In genomic region chr10:75566321-75566720, GRCm38 (mm10) we compare ENCODE assay signal across 17 mouse cellular contexts. TPM values are rescaled to one million over a fixed set of nuclear protein-coding genes. Genes with fewer than 3 reads are reported as not detected.
A peak's percentile ranks its signal among the peaks of the same experiment; 100 is the strongest.
DNase-seq lines count a peak whose midpoint lies in the region; ATAC-seq and TF ChIP-seq lines count a peak whose summit lies in the region.
"Had no signal": no experiment of that assay in that cellular context is flagged by ENCODE, and none has a peak within 500 bp of the region (broad histone marks: within the 10 kb centered on the region; RNA-seq: fewer than 3 reads in every experiment).

No protein-coding gene starts in this region.

- no peaks in the 10 kb centered on the region for H3K36me3 ChIP-seq in midbrain, postnatal 0 days (ENCODE audit: insufficient read depth, low read length)
- H3K36me3 ChIP-seq in midbrain, embryonic 16.5 days (ENCODE audit: control insufficient read depth, insufficient read depth, low read length) = no peaks in the 10 kb centered on the region
- H3K36me3 ChIP-seq: embryonic facial prominence, embryonic 15.5 days; forebrain, embryonic 15.5 days; heart, embryonic 13.5 days; hindbrain, embryonic 10.5 days; limb, embryonic 15.5 days had no signal

- H3K4me3 ChIP-seq in midbrain, postnatal 0 days (ENCODE audit: low read depth, low read length) = no peak overlapping the region
- no peak overlapping the region for H3K4me3 ChIP-seq in midbrain, embryonic 16.5 days (ENCODE audit: low read depth, low read length)
- H3K4me3 ChIP-seq: embryonic facial prominence, embryonic 15.5 days; forebrain, embryonic 15.5 days; heart, embryonic 13.5 days; hindbrain, embryonic 10.5 days; limb, embryonic 15.5 days had no signal

- no peak for ATAC-seq in CD4-positive, CD25-positive, alpha-beta regulatory T cell, adult 4 months
- no peak for ATAC-seq in midbrain, postnatal 0 days (ENCODE audit: low FRiP score)
- ATAC-seq in midbrain, embryonic 16.5 days = no peak
- ATAC-seq in megakaryocyte-erythroid progenitor cell, adult 5-6 weeks (replicated peaks; ENCODE audit: low FRiP score, low TSS enrichment, poor library complexity, severe bottlenecking) = peak; percentile 29; the same call in 1 of the 2 replicates
- no peak for ATAC-seq in cerebellum, adult (ENCODE audit: insufficient number of reproducible peaks, low FRiP score, low TSS enrichment)
- ATAC-seq: forebrain, embryonic 15.5 days; Patski had no signal

- no peak overlapping the region for H3K27ac ChIP-seq in midbrain, postnatal 0 days (ENCODE audit: low read depth, low read length)
- no peak overlapping the region for H3K27ac ChIP-seq in midbrain, embryonic 16.5 days (ENCODE audit: low read length)
- H3K27ac ChIP-seq: embryonic facial prominence, embryonic 15.5 days; forebrain, embryonic 15.5 days; heart, embryonic 13.5 days; hindbrain, embryonic 10.5 days; limb, embryonic 15.5 days had no signal

- 82% methylated on average over 5 of the region's 5 CpGs for WGBS in midbrain, postnatal 0 days
- WGBS in midbrain, embryonic 16.5 days = 82% methylated on average over 5 of the region's 5 CpGs

- H3K27me3 ChIP-seq in midbrain, postnatal 0 days (ENCODE audit: insufficient read depth, low read length) = no peaks in the 10 kb centered on the region
- no peaks in the 10 kb centered on the region for H3K27me3 ChIP-seq in midbrain, embryonic 16.5 days (ENCODE audit: control insufficient read depth, insufficient read depth, low read depth, low read length)
- H3K27me3 ChIP-seq: Patski had no signal

- DNase-seq in CD4-positive, CD25-positive, alpha-beta regulatory T cell, adult 2 months (ENCODE audit: low read depth, low spot score) = peak; percentile 30
- no peak for DNase-seq in midbrain, postnatal 0 days (ENCODE audit: low spot score)
- peak; percentile 44 for DNase-seq in T-cell, adult 2 months (ENCODE audit: low spot score)
- DNase-seq in left cerebral cortex, adult 18-20 months (ENCODE audit: low spot score in 2 of 2) = no peak
- DNase-seq: adrenal gland, adult 8-10 months; lung, postnatal 4 days; midbrain, embryonic 14.5 days had no signal

- no peak overlapping the region for H3K4me2 ChIP-seq in midbrain, postnatal 0 days (ENCODE audit: low read depth, low read length, poor library complexity, severe bottlenecking)
- H3K4me2 ChIP-seq in midbrain, embryonic 16.5 days (ENCODE audit: low read length) = no peak overlapping the region
- H3K4me2 ChIP-seq: embryonic facial prominence, embryonic 15.5 days; forebrain, embryonic 15.5 days; heart, embryonic 13.5 days; limb, embryonic 15.5 days had no signal

- no peaks in the 10 kb centered on the region for H3K9me3 ChIP-seq in midbrain, postnatal 0 days (ENCODE audit: low read length)
- no peaks in the 10 kb centered on the region for H3K9me3 ChIP-seq in midbrain, embryonic 16.5 days (replicated peaks; ENCODE audit: control insufficient read depth, low read length, poor library complexity, severe bottlenecking)
- H3K9me3 ChIP-seq: embryonic facial prominence, embryonic 15.5 days; forebrain, embryonic 15.5 days; heart, embryonic 13.5 days; hindbrain, embryonic 10.5 days; limb, embryonic 15.5 days had no signal

- TF ChIP-seq CTCF in midbrain, postnatal 0 days (IDR thresholded peaks at IDR 0.05) = peak; percentile 24

- no peak overlapping the region for H3K9ac ChIP-seq in midbrain, postnatal 0 days (replicated peaks; ENCODE audit: low read length, poor library complexity, severe bottlenecking)
- H3K9ac ChIP-seq in midbrain, embryonic 16.5 days (ENCODE audit: low read depth, low read length) = no peak overlapping the region
- H3K9ac ChIP-seq: embryonic facial prominence, embryonic 15.5 days; forebrain, embryonic 15.5 days; heart, embryonic 13.5 days; limb, embryonic 15.5 days had no signal

- peaks cover 2% of the 10 kb centered on the region for H3K4me1 ChIP-seq in midbrain, postnatal 0 days (ENCODE audit: insufficient read depth, low read length)
- peaks cover under 1% of the 10 kb centered on the region; the same call in 1 of the 2 replicates for H3K4me1 ChIP-seq in midbrain, embryonic 16.5 days (ENCODE audit: control insufficient read depth, insufficient read depth, low read length)
- H3K4me1 ChIP-seq: embryonic facial prominence, embryonic 15.5 days; forebrain, embryonic 15.5 days had no signal

RNA-seq across cellular contexts. Expression of gene Ggt1, which starts 4.9 kb away (rescaled TPM):
- 1 to 10 TPM; 2.8 to 4.0 TPM for polyA plus RNA-seq in CD4-positive, CD25-positive, alpha-beta regulatory T cell, adult 4 months (2017; shearing (Covaris generic))
- 1.4 and 5.4 TPM in 2 replicates for total RNA-seq in midbrain, postnatal 0 days (2014; rRNA removed)
- 1.0 and 2.0 TPM in 2 replicates for polyA plus RNA-seq in midbrain, postnatal 0 days (2015; fragmentation: Nextera tagmentation; extraction: Ambion mirVana)
- 1.3 TPM in 2 replicates for polyA plus RNA-seq in midbrain, embryonic 16.5 days (2015; fragmentation: Nextera tagmentation; extraction: Ambion mirVana)
- total RNA-seq in megakaryocyte-erythroid progenitor cell, adult 5-6 weeks (2014; fragmentation: Nextera tagmentation) = 3.3 TPM in 1 of 2 replicates, not detected in the other
- total RNA-seq in megakaryocyte-erythroid progenitor cell, adult 5-6 weeks (2017) = not detected in 2 replicates
- total RNA-seq in left cerebral cortex, adult 18-20 months (2021) = 1 to 10 TPM; 3.6 to 4.1 TPM

RNA-seq across cellular contexts. Expression of gene Lrrc75b, which starts 6.2 kb away (rescaled TPM):
- polyA plus RNA-seq in CD4-positive, CD25-positive, alpha-beta regulatory T cell, adult 4 months (2017; shearing (Covaris generic)) = under 1 TPM in 1 of 2 experiments, not detected in 1; 0.40 TPM
- total RNA-seq in midbrain, postnatal 0 days (2014; rRNA removed) = 41.4 and 44.2 TPM in 2 replicates
- 37.5 and 39.5 TPM in 2 replicates for polyA plus RNA-seq in midbrain, postnatal 0 days (2015; fragmentation: Nextera tagmentation; extraction: Ambion mirVana)
- 42.4 and 44.7 TPM in 2 replicates for polyA plus RNA-seq in midbrain, embryonic 16.5 days (2015; fragmentation: Nextera tagmentation; extraction: Ambion mirVana)
- total RNA-seq in megakaryocyte-erythroid progenitor cell, adult 5-6 weeks (2014; fragmentation: Nextera tagmentation) = 0.07 TPM in 1 of 2 replicates, not detected in the other
- not detected in 2 replicates for total RNA-seq in megakaryocyte-erythroid progenitor cell, adult 5-6 weeks (2017)
- total RNA-seq in left cerebral cortex, adult 18-20 months (2021) = 10 to 100 TPM; 10.2 to 10.5 TPM

RNA-seq across cellular contexts. Expression of gene Ggt5, which starts 22.8 kb away (rescaled TPM):
- polyA plus RNA-seq in CD4-positive, CD25-positive, alpha-beta regulatory T cell, adult 4 months (2017; shearing (Covaris generic)) = under 1 TPM; 0.27 to 0.76 TPM
- total RNA-seq in midbrain, postnatal 0 days (2014; rRNA removed) = 5.8 and 9.1 TPM in 2 replicates
- 1.3 and 2.4 TPM in 2 replicates for polyA plus RNA-seq in midbrain, postnatal 0 days (2015; fragmentation: Nextera tagmentation; extraction: Ambion mirVana)
- 2.1 and 2.5 TPM in 2 replicates for polyA plus RNA-seq in midbrain, embryonic 16.5 days (2015; fragmentation: Nextera tagmentation; extraction: Ambion mirVana)
- total RNA-seq in megakaryocyte-erythroid progenitor cell, adult 5-6 weeks (2014; fragmentation: Nextera tagmentation) = 0.52 and 0.67 TPM in 2 replicates
- 0.70 and 2.7 TPM in 2 replicates for total RNA-seq in megakaryocyte-erythroid progenitor cell, adult 5-6 weeks (2017)
- total RNA-seq in left cerebral cortex, adult 18-20 months (2021) = 1 to 10 TPM; 2.2 to 2.9 TPM
- polyA plus RNA-seq: Patski had no signal

RNA-seq across cellular contexts. Expression of gene Gucd1, which starts 48.5 kb away (rescaled TPM):
- polyA plus RNA-seq in CD4-positive, CD25-positive, alpha-beta regulatory T cell, adult 4 months (2017; shearing (Covaris generic)) = 10 to 100 TPM; 16.2 to 23.0 TPM
- total RNA-seq in midbrain, postnatal 0 days (2014; rRNA removed) = 41.2 and 48.0 TPM in 2 replicates
- 12.6 and 14.4 TPM in 2 replicates for polyA plus RNA-seq in midbrain, postnatal 0 days (2015; fragmentation: Nextera tagmentation; extraction: Ambion mirVana)
- polyA plus RNA-seq in midbrain, embryonic 16.5 days (2015; fragmentation: Nextera tagmentation; extraction: Ambion mirVana) = 19.7 and 20.7 TPM in 2 replicates
- 13.9 and 18.9 TPM in 2 replicates for total RNA-seq in megakaryocyte-erythroid progenitor cell, adult 5-6 weeks (2014; fragmentation: Nextera tagmentation)
- 14.8 and 19.3 TPM in 2 replicates for total RNA-seq in megakaryocyte-erythroid progenitor cell, adult 5-6 weeks (2017)
- total RNA-seq in left cerebral cortex, adult 18-20 months (2021) = 10 to 100 TPM; 15.3 to 15.9 TPM

RNA-seq across cellular contexts. Expression of gene Snrpd3, which starts 49.0 kb away (rescaled TPM):
- polyA plus RNA-seq in CD4-positive, CD25-positive, alpha-beta regulatory T cell, adult 4 months (2017; shearing (Covaris generic)) = 100 to 1,000 TPM; 103 to 218 TPM
- total RNA-seq in midbrain, postnatal 0 days (2014; rRNA removed) = 17.2 and 20.4 TPM in 2 replicates
- polyA plus RNA-seq in midbrain, postnatal 0 days (2015; fragmentation: Nextera tagmentation; extraction: Ambion mirVana) = 137 and 143 TPM in 2 replicates
- polyA plus RNA-seq in midbrain, embryonic 16.5 days (2015; fragmentation: Nextera tagmentation; extraction: Ambion mirVana) = 125 and 136 TPM in 2 replicates
- total RNA-seq in megakaryocyte-erythroid progenitor cell, adult 5-6 weeks (2014; fragmentation: Nextera tagmentation) = 113 and 163 TPM in 2 replicates
- 74.2 and 142 TPM in 2 replicates for total RNA-seq in megakaryocyte-erythroid progenitor cell, adult 5-6 weeks (2017)
- 10 to 100 TPM; 66.6 TPM for total RNA-seq in left cerebral cortex, adult 18-20 months (2021)

Comparison
In these comparisons a context has a peak if more than half of its experiments do, and no peak if none do; other contexts are left out.
1. DNase-seq: peak in CD4-positive, CD25-positive, alpha-beta regulatory T cell, adult 2 months (single experiment) and T-cell, adult 2 months (single experiment); none in midbrain, postnatal 0 days (single experiment) and left cerebral cortex, adult 18-20 months (0 of 2).
2. RNA of gene Lrrc75b, which starts 6.2 kb away (total RNA-seq): 41.4 to 44.2 TPM in midbrain, postnatal 0 days and 10.2 to 10.5 TPM in left cerebral cortex, adult 18-20 months; 0.07 TPM in megakaryocyte-erythroid progenitor cell, adult 5-6 weeks; every median in the first group is over 10 times any median in the second.